ENCODE assay signal across 23 mouse cellular contexts in genomic region chrX:12591401-12591943, GRCm38 (mm10). TPM values are rescaled to one million over a fixed set of nuclear protein-coding genes. Genes with fewer than 3 reads are reported as not detected.
DNase-seq lines count a peak whose midpoint lies in the region; ATAC-seq lines count a peak whose summit lies in the region.
"Had no signal": no experiment of that assay in that cellular context is flagged by ENCODE, and none has a peak within 500 bp of the region (broad histone marks: within the 10 kb centered on the region; RNA-seq: fewer than 3 reads in every experiment).

No protein-coding gene starts in this region.

- no peak for ATAC-seq in heart, embryonic 11.5 days (replicated peaks; ENCODE audit: insufficient number of reproducible peaks, low FRiP score, low TSS enrichment)
- ATAC-seq: forebrain, embryonic 16.5 days; hindbrain, postnatal 0 days; intestine, embryonic 16.5 days had no signal

- no peaks in the 10 kb centered on the region for H3K9me3 ChIP-seq in heart, embryonic 11.5 days (replicated peaks; ENCODE audit: control insufficient read depth, low read length)
- H3K9me3 ChIP-seq: forebrain, embryonic 10.5 days; heart, embryonic 13.5 days; limb, embryonic 15.5 days; midbrain, embryonic 12.5 days; neural tube, embryonic 15.5 days had no signal

- no peak overlapping the region for H3K27ac ChIP-seq in heart, embryonic 11.5 days (ENCODE audit: low read depth, low read length)
- H3K27ac ChIP-seq: forebrain, embryonic 10.5 days; heart, embryonic 13.5 days; hindbrain, postnatal 0 days; layer of hippocampus, adult 2 months; limb, embryonic 15.5 days; midbrain, embryonic 12.5 days; neural tube, embryonic 15.5 days had no signal

- no peak overlapping the region for H3K9ac ChIP-seq in heart, embryonic 11.5 days (ENCODE audit: low read depth, low read length)
- H3K9ac ChIP-seq: heart, embryonic 13.5 days; limb, embryonic 15.5 days; midbrain, embryonic 12.5 days; neural tube, embryonic 15.5 days had no signal

- intact Hi-C loops in left cerebral cortex, postnatal 4 days (cut with DNase I), result no loop called here

- WGBS in heart, embryonic 11.5 days (ENCODE audit: insufficient replicate concordance), result 83% methylated on average over 8 of the region's 8 CpGs

- H3K4me1 ChIP-seq in heart, embryonic 11.5 days (ENCODE audit: control insufficient read depth, insufficient read depth, low read length), result no peaks in the 10 kb centered on the region
- H3K4me1 ChIP-seq: heart, embryonic 13.5 days; limb, embryonic 15.5 days had no signal

- peak; percentile 91 for DNase-seq in heart, adult 11 months
- DNase-seq in right cerebral cortex, postnatal 25 days, result peak; percentile 7
- DNase-seq in right cerebral cortex, postnatal 10 days (ENCODE audit: low spot score in 2 of 2), result no peak
- peak; percentile 62 for DNase-seq in brain, adult 2 months (ENCODE audit: low read depth, low spot score)
- no peak for DNase-seq in left cerebral cortex, postnatal 4 days
- no peak for DNase-seq in urinary bladder, postnatal 4 days (ENCODE audit: low spot score in 2 of 2)
- DNase-seq: adrenal gland, postnatal 25 days; B cell, adult 2 months; cerebellum, adult 11-12 months; gastrocnemius, postnatal 14 days; heart, postnatal 14 days; thymus, adult 2 months; thymus, postnatal 4 days had no signal

- no peaks in the 10 kb centered on the region for H3K36me3 ChIP-seq in heart, embryonic 11.5 days (ENCODE audit: control insufficient read depth, insufficient read depth, low read length)
- H3K36me3 ChIP-seq: limb, embryonic 15.5 days had no signal

- H3K4me3 ChIP-seq in heart, embryonic 11.5 days (ENCODE audit: low read depth, low read length), result no peak overlapping the region
- H3K4me3 ChIP-seq: forebrain, embryonic 10.5 days; heart, embryonic 13.5 days; layer of hippocampus, adult 2 months; limb, embryonic 15.5 days; midbrain, embryonic 12.5 days; neural tube, embryonic 15.5 days had no signal

- H3K27me3 ChIP-seq in heart, embryonic 11.5 days (ENCODE audit: control insufficient read depth, insufficient read depth, low read length), result peaks cover 3% of the 10 kb centered on the region; the same call in 1 of the 2 replicates
- H3K27me3 ChIP-seq: midbrain, embryonic 12.5 days; neural tube, embryonic 15.5 days had no signal

- no peak overlapping the region for H3K4me2 ChIP-seq in heart, embryonic 11.5 days
- H3K4me2 ChIP-seq: heart, embryonic 13.5 days; limb, embryonic 15.5 days; midbrain, embryonic 12.5 days; neural tube, embryonic 15.5 days had no signal

RNA-seq across cellular contexts. Expression of gene Atp6ap2, which starts 3.9 kb away (rescaled TPM):
- 55.3 and 62.7 TPM in 2 replicates for polyA plus RNA-seq in heart, embryonic 11.5 days (2014; fragmentation: Nextera tagmentation; extraction: Ambion mirVana)
- total RNA-seq in left cerebral cortex, postnatal 4 days (2021), result 100 to 1,000 TPM; 113 to 131 TPM

Comparison
In these comparisons a context has a peak if more than half of its experiments do, and no peak if none do; other contexts are left out.
1. DNase-seq: peak in heart, adult 11 months (single experiment), right cerebral cortex, postnatal 25 days (single experiment) and brain, adult 2 months (single experiment); none in right cerebral cortex, postnatal 10 days (0 of 2), left cerebral cortex, postnatal 4 days (single experiment) and urinary bladder, postnatal 4 days (0 of 2).